Mouse (Mus musculus): ENCODE data around the gene Slc38a3. TPM values are rescaled to one million over a fixed set of nuclear protein-coding genes. Genes with fewer than 3 reads are reported as not detected.

The Slc38a3 gene
- total and polyA plus RNA-seq, 3 experiments = not detected

DNA sequence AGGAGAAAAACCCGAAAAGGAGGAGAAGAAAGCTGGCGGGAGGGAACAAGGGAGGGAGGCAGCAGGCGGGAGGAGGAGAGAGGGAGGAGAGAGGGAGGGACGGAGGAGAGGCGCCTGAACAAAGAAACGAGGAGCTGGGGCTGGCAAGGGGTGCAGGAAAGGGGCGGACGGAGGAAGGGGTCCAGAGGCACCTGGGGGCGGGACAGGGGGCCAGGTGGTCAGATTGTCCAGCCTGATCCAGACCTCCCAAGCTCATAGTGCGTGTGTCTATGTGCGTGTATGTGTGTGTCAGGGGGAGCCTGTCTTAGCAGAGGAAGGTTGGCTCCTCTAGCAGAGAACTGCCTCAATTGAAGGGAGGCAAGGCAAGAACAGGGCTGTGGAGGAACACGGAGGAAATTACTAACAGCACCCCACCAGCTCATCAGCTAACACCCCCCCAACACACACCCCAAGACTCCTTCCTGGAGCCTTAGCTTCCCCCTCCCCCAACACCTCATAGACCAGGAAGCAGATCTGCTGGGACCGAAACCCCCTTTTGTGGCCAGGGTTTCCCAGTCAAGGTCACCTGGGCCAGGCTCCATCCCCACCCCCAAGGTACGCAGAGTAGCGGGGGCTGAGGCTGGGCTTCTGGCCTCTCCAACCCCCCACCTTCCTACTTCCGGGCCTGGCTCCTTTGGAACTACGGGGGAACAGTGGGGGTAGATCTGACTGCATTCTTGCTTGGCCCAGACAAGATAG is 38.5 kb upstream of the Slc38a3 start:
- DNase-seq (ENCODE audit: low read depth, low spot score) = no peak
- no peak overlapping the region for H3K4me3 ChIP-seq (ENCODE audit: control insufficient read depth in 1 of 2, insufficient read depth in 1 of 2, low read depth in 2 of 2, low read length in 2 of 2)
- H3K9me3 ChIP-seq (replicated peaks; ENCODE audit: insufficient read depth, low read length) = no peaks in the 10 kb centered on the region
- H3K79me2 ChIP-seq (ENCODE audit: control insufficient read depth, insufficient read depth, low read length, poor library complexity) = no peaks in the 10 kb centered on the region
- TF ChIP-seq EP300 (IDR thresholded peaks at IDR 0.05; ENCODE audit: low read depth in 1 of 2, low read length in 2 of 2) (no peak), ZNF384 (IDR thresholded peaks at IDR 0.05; ENCODE audit: low read depth, low read length) (no peak), CTCF (IDR thresholded peaks at IDR 0.05 in 2 of 3, conservative IDR thresholded peaks at IDR 0.05 in 1 of 3; ENCODE audit: control insufficient read depth in 1 of 3, insufficient read depth in 1 of 3, low read depth in 2 of 3, low read length in 3 of 3, poor library complexity in 1 of 3, severe bottlenecking in 1 of 3) (no peak)
- no peaks in the 10 kb centered on the region; a peak in 1 of 4 replicates for H3K4me1 ChIP-seq (ENCODE audit: control insufficient read depth in 1 of 2, insufficient read depth in 2 of 2, low read length in 2 of 2)
- H3K9ac ChIP-seq (ENCODE audit: control insufficient read depth, low read depth, low read length, poor library complexity, severe bottlenecking) = no peak overlapping the region
- H3K27ac ChIP-seq (ENCODE audit: control insufficient read depth, low read depth, low read length) = no peak overlapping the region
- H3K27me3 ChIP-seq (ENCODE audit: control insufficient read depth in 1 of 2, insufficient read depth in 2 of 2, low read length in 2 of 2) = no peaks in the 10 kb centered on the region; a peak in 2 of 4 replicates
- no peaks in the 10 kb centered on the region for H3K36me3 ChIP-seq (ENCODE audit: control insufficient read depth in 1 of 2, insufficient read depth in 2 of 2, low read length in 2 of 2)

DNA sequence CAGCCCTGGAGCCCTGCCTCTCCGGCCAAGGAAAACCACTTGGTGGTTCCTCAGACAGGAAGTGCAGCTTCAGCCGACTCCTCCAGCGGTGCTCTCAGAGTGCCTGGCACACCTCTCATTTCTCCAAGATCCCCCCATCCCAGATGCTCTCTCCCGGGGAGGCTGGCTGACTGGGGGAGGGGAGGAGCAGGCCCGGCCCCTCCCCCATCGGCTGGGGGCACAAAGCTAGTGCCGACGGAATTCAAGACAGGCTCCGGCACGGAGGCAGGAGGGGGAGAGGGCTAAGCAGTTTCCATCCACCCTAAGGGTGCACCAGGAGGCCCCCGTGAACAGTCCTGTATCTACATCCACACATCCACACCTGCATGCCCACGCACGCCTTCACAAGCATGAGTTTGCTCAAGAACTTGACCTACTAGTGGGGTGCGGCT is 37.5 kb upstream of the Slc38a3 start:
- no peaks in the 10 kb centered on the region for H3K79me2 ChIP-seq (ENCODE audit: control insufficient read depth, insufficient read depth, low read length, poor library complexity)
- H3K4me1 ChIP-seq (ENCODE audit: control insufficient read depth in 1 of 2, insufficient read depth in 2 of 2, low read length in 2 of 2) = no peaks in the 10 kb centered on the region; a peak in 1 of 4 replicates
- H3K27ac ChIP-seq (ENCODE audit: control insufficient read depth, low read depth, low read length) = no peak overlapping the region
- DNase-seq (ENCODE audit: low read depth, low spot score) = no peak
- no peaks in the 10 kb centered on the region for H3K9me3 ChIP-seq (replicated peaks; ENCODE audit: insufficient read depth, low read length)
- TF ChIP-seq TBP (IDR thresholded peaks at IDR 0.05; ENCODE audit: low read depth, low read length) = no peak
- TF ChIP-seq HCFC1 (IDR thresholded peaks at IDR 0.05; ENCODE audit: low read depth, low read length) = no peak
- no peak for TF ChIP-seq NRF1 (IDR thresholded peaks at IDR 0.05; ENCODE audit: insufficient read depth, low read depth, low read length, poor library complexity, severe bottlenecking)
- TF ChIP-seq UBTF (IDR thresholded peaks at IDR 0.05; ENCODE audit: borderline replicate concordance, insufficient read depth, low read depth, low read length) = no peak
- TF ChIP-seq MAZ (IDR thresholded peaks at IDR 0.05; ENCODE audit: low read depth, low read length) = no peak
- no peak for TF ChIP-seq MAX (IDR thresholded peaks at IDR 0.05; ENCODE audit: low read length)
- no peak for TF ChIP-seq CHD1 (IDR thresholded peaks at IDR 0.05; ENCODE audit: low read depth, low read length)
- no peak for TF ChIP-seq USF2 (IDR thresholded peaks at IDR 0.05; ENCODE audit: borderline replicate concordance in 1 of 2, insufficient read depth in 1 of 2, low read depth in 1 of 2, low read length in 2 of 2)
- TF ChIP-seq USF1 (IDR thresholded peaks at IDR 0.05; ENCODE audit: low read depth, low read length) = no peak
- TF ChIP-seq JUND (IDR thresholded peaks at IDR 0.05; ENCODE audit: low read depth, low read length) = no peak
- no peak for TF ChIP-seq MYC (IDR thresholded peaks at IDR 0.05; ENCODE audit: low read depth, low read length)
- no peak for TF ChIP-seq GATA1 (IDR thresholded peaks at IDR 0.05; ENCODE audit: low read depth, low read length)
- no peak for TF ChIP-seq E2F4 (IDR thresholded peaks at IDR 0.05; ENCODE audit: borderline replicate concordance, low read depth, low read length)
- H3K36me3 ChIP-seq (ENCODE audit: control insufficient read depth in 1 of 2, insufficient read depth in 2 of 2, low read length in 2 of 2) = no peaks in the 10 kb centered on the region
- H3K27me3 ChIP-seq (ENCODE audit: control insufficient read depth in 1 of 2, insufficient read depth in 2 of 2, low read length in 2 of 2) = no peaks in the 10 kb centered on the region; a peak in 1 of 4 replicates
- no peak overlapping the region for H3K9ac ChIP-seq (ENCODE audit: control insufficient read depth, low read depth, low read length, poor library complexity, severe bottlenecking)
- no peak overlapping the region for H3K4me3 ChIP-seq (ENCODE audit: control insufficient read depth in 1 of 2, insufficient read depth in 1 of 2, low read depth in 2 of 2, low read length in 2 of 2)

Measured in MEL (cell line).